Mouse (Mus musculus) liver, embryonic 15.5 days (tissue): ENCODE data around the gene Shox2. TPM values are rescaled to one million over a fixed set of nuclear protein-coding genes. Genes with fewer than 3 reads are reported as not detected.
A peak's percentile ranks its signal among the peaks of the same experiment; 100 is the strongest.

Source experiments
- ATAC-seq: fragments of 200-750 bp; cut with Nextera tagmentation; 2 replicates; pipeline ENCODE4 v1.8.0; 2017; ENCODE audit warnings: moderate number of reproducible peaks, mild to moderate bottlenecking, moderate library complexity; ENCODE audit not compliant: insufficient read depth
- H3K27ac ChIP-seq: fragments of 300-500 bp; sonication (generic); replicated peaks from 2 replicates; pipeline ENCODE4 v1.5.1; 2015; ENCODE audit warnings: mild to moderate bottlenecking, inconsistent platforms
- H3K27me3 ChIP-seq: fragments of 300-500 bp; sonication (generic); 2 replicates; pipeline ENCODE4 v1.6.1; 2015; ENCODE audit warnings: mild to moderate bottlenecking, inconsistent platforms
- H3K36me3 ChIP-seq: fragments of 300-500 bp; sonication (generic); replicated peaks from 2 replicates; pipeline ENCODE4 v1.6.1; 2015; ENCODE audit warnings: moderate library complexity, mild to moderate bottlenecking, inconsistent platforms
- H3K4me1 ChIP-seq: fragments of 300-500 bp; sonication (generic); replicated peaks from 2 replicates; pipeline ENCODE4 v1.6.1; 2015; ENCODE audit warnings: inconsistent platforms
- H3K4me2 ChIP-seq: fragments of 300-500 bp; sonication (generic); 2 replicates; pipeline ENCODE4 v1.6.1; 2015; ENCODE audit warnings: moderate library complexity, mild to moderate bottlenecking, inconsistent platforms
- H3K4me3 ChIP-seq: fragments of 300-500 bp; sonication (generic); replicated peaks from 2 replicates; pipeline ENCODE4 v1.5.1; 2015; ENCODE audit warnings: mild to moderate bottlenecking, inconsistent platforms
- H3K9ac ChIP-seq: fragments of 300-500 bp; sonication (generic); 2 replicates; pipeline ENCODE4 v1.6.1; 2015; ENCODE audit warnings: moderate library complexity, mild to moderate bottlenecking, inconsistent platforms
- H3K9me3 ChIP-seq: fragments of 300-500 bp; sonication (generic); replicated peaks from 2 replicates; pipeline ENCODE4 v1.6.1; 2016; ENCODE audit warnings: inconsistent platforms
- WGBS: fragments of 180-500 bp; shearing (Covaris S2); methylation state at CpG from one replicate; pipeline ENCODE4 v1.1.7; 2015; ENCODE audit warnings: mixed read lengths; ENCODE audit not compliant: insufficient replicate concordance; 5-methylcytosine and 5-hydroxymethylcytosine counted together
- polyA plus RNA-seq: library from polyadenylated mRNA; unstranded; fragments of >200 nt; fragmentation: Nextera tagmentation; extraction: Ambion mirVana; gene quantifications from 2 replicates; pipeline ENCODE4 v1.2.1, GENCODE M21; 2015

Gene Shox2
- polyA plus RNA-seq, 1 experiment from 2014 or later = 0.20 TPM

DNA sequence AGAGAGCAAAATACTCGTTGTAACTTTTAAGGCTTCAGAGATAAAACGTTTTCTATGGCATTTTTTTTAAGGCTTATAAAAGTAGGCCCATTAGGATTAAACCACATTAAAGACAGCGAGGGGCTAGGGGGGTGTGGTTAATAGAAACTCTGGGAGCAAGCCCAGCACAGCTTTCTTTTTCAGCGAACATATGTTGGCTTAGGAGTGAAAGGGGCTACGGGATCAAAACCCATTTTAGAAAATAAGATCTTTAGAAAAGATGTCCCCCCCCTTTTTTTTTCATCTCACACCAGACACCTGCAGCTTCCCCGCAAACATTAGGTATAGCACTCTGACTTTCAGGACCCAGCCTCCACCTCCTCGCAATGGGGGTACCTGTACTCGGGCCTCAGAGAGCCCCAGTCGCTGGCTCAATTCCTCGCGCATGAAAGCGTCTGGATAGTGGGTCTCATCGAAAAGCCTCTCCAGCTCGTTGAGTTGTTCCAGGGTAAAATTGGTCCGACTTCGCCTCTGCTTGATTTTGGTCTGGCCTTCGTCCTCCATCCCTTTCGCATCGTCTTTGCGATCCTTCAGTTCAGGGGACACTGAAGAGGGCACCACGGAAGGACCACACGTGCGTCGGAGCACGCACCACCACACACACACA, 3.6 kb downstream of the Shox2 start:
- H3K4me1 ChIP-seq = peaks cover 29% of the 10 kb centered on the region
- WGBS = 1% methylated on average over 25 of the region's 25 CpGs
- H3K27me3 ChIP-seq = peaks cover 96% of the 10 kb centered on the region
- H3K36me3 ChIP-seq = no peaks in the 10 kb centered on the region
- no peak overlapping the region for H3K4me2 ChIP-seq
- H3K9ac ChIP-seq = no peak overlapping the region
- no peak overlapping the region for H3K4me3 ChIP-seq
- no peaks in the 10 kb centered on the region for H3K9me3 ChIP-seq
- no peak for ATAC-seq
- no peak overlapping the region for H3K27ac ChIP-seq

DNA sequence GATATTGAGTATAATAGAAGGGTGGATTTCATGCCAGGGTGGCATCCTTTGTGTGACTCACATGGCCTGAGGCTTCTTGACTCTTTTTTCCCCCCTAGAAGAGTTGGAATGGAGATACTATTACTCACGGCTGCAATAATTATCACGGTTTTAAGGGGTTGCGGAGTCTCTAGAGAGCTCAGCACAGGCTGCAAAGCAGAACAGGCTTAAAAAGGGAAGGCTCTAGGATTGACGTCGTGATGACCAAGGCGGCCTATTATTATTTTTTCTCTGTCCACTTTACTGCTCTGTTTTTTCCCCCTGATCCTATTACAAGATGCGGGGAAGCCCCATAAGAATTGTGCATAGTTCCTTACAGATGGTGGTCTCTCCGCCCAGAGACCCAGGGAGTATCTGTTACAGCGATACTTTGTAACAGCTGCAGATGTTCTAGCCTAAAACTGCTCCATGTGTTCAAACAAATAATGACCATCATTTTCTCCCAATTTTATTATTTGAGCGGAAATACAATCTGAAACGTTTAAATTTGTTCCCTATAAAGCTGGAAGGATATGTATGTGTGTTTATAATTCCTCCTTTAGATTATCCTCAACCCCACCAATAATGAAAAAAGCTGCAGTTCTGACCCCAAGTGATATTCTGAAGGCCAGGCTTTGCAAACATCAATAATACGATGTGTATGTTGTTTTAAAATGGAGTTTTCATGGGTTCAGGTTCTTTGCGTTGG, 4.5 kb downstream of the Shox2 start:
- peaks cover 21% of the 10 kb centered on the region for H3K4me1 ChIP-seq
- ATAC-seq = no peak
- WGBS = 6% methylated on average over 13 of the region's 13 CpGs
- peaks cover 96% of the 10 kb centered on the region for H3K27me3 ChIP-seq
- no peak overlapping the region for H3K9ac ChIP-seq
- H3K36me3 ChIP-seq = no peaks in the 10 kb centered on the region
- H3K9me3 ChIP-seq = no peaks in the 10 kb centered on the region
- no peak overlapping the region for H3K27ac ChIP-seq
- no peak overlapping the region for H3K4me2 ChIP-seq
- no peak overlapping the region for H3K4me3 ChIP-seq

DNA sequence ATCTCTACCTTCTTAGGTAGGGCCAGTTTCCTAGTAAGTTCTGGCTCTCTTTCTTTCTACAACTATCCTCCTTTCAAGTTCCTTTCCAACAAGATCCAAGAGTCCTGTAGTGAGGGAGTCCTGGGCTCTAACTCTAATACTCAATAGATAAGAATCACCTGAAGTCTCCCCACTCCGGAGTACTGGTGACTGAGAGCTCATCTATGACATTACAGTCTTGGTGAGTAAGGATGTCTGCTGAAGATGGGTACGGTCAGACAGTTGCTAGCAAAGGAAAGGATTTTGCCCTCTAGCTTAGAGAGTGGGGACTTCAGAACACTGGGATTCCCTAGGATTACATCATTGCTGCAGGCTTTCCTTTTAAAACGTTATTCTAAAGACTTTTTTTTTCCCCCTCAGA, 7.1 kb downstream of the Shox2 start:
- Histone ChIP-seq H3K4me3 (no peak overlapping the region), H3K27me3 (peaks cover 96% of the 10 kb centered on the region), H3K4me1 (peaks cover 9% of the 10 kb centered on the region; the same call in 1 of the 2 replicates), H3K36me3 (no peaks in the 10 kb centered on the region), H3K27ac (no peak overlapping the region), H3K9ac (no peak overlapping the region), H3K9me3 (no peaks in the 10 kb centered on the region), H3K4me2 (no peak overlapping the region)
- 11% methylated on average over 3 of the region's 3 CpGs for WGBS
- no peak for ATAC-seq

DNA sequence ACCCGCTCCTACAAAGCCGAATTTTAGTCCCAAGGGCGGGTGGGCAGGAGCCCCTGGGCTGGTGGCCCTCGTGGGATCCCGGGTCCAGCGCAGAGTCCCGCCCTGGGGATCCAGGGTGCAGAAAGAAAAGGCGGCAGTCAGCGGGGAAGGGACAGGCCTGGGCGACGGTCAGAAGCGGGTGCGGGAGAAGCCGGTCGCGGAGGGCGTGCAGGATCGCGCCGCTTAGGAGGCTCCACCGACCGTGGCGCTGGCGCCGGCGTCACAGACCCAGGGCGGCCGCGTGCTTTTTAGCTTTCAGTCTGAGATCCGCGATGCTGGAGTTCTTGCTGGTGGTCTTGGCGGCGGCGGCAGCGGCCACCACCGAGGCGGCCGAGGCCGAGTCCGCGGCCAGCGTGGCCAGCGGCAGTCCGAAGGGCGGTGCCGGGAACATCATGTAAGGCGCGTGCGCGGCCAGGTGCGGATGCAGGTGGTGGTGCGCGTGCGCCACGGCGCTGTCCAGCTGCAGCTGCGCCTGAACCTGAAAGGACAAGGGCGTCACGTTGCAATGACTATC, 8.1 kb downstream of the Shox2 start:
- no peaks in the 10 kb centered on the region for H3K36me3 ChIP-seq
- H3K27me3 ChIP-seq = peaks cover 87% of the 10 kb centered on the region
- H3K4me1 ChIP-seq = peaks cover 9% of the 10 kb centered on the region; the same call in 1 of the 2 replicates
- no peak overlapping the region for H3K27ac ChIP-seq
- H3K4me2 ChIP-seq = peak overlapping the region; percentile 69
- peak; percentile 22; the same call in 1 of the 2 replicates for ATAC-seq
- WGBS = under 1% methylated on average over 59 of the region's 59 CpGs
- H3K9me3 ChIP-seq = no peaks in the 10 kb centered on the region
- H3K4me3 ChIP-seq = peak overlapping the region; percentile 54
- H3K9ac ChIP-seq = no peak overlapping the region

DNA sequence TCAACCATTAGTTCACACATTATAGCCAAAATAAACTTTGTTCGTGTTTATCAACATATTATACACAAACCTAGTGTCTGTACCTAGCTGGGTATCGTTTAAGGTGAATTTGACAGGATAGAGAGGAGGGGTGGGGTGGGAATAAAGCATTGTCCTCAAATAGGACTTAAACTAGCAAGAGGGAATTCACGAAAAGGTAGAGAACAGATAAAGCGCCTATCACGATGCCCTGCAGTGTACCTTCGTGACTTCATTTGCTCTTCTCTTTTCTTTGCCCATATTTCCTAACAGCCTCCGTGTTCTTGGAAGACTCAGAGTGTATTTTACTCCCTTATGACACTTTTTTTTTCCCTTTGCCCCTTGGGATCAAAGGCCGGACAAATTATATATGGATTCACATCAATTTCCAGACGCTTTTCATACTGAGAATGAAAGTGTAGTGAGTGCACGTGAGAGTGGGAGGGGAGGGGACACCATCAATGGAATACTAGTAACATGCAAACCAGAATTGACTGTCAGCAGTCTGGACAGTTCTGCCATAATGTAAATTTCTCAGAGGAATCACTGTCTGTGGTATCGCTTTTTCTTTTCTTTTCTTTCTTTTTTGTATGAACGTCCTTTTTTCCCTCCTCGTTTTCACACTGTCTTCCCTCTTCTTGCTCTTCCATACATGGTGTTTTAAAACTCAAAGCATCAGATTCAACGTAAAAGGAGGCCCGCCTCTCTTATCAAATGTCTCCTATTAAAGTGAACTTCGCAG, 9.2 kb downstream of the Shox2 start:
- 4% methylated on average over 16 of the region's 16 CpGs for WGBS
- Histone ChIP-seq H3K4me2 (no peak overlapping the region), H3K27ac (no peak overlapping the region), H3K4me1 (peaks cover 9% of the 10 kb centered on the region; the same call in 1 of the 2 replicates), H3K9me3 (no peaks in the 10 kb centered on the region), H3K36me3 (no peaks in the 10 kb centered on the region), H3K27me3 (peaks cover 82% of the 10 kb centered on the region), H3K4me3 (no peak overlapping the region), H3K9ac (no peak overlapping the region)
- no peak for ATAC-seq

DNA sequence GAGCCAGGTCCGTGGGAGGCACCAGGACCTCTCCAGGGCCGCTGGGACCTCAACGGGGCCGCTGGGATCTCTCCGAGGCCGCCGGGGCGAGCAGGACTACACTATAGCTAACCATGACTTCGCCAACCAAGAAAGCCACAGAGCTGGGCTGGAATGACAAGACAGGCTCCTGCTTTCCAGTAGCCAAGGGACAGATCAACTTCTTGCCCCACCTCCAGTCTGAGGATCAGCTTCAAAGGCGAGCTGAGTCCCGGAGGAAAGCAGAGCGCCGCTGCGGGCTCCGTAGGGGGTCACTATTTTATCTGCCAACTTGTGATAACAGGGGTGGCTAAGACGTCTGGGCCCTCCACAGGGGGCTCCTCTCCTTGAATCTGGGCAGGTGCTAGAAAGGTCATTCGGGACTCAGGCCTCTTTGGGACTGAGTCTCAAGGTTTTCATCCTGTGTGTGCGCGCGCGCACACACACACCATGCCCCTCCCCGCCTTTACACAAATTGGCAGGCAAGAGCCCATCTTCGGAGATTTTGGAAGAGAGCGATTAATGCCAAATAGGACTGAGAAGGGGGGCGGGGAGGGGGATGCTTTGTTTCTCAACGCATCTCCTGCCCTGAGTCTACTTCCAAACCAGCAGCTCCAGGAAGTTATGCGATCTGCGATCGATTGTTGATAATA, 10.8 kb downstream of the Shox2 start:
- no peak overlapping the region for H3K27ac ChIP-seq
- no peaks in the 10 kb centered on the region for H3K9me3 ChIP-seq
- no peaks in the 10 kb centered on the region for H3K36me3 ChIP-seq
- H3K4me1 ChIP-seq = peaks cover 9% of the 10 kb centered on the region; the same call in 1 of the 2 replicates
- H3K27me3 ChIP-seq = peaks cover 69% of the 10 kb centered on the region
- peak overlapping the region; percentile 32; the same call in 1 of the 2 replicates for H3K4me2 ChIP-seq
- WGBS = 1% methylated on average over 29 of the region's 29 CpGs
- ATAC-seq = no peak
- no peak overlapping the region for H3K4me3 ChIP-seq
- H3K9ac ChIP-seq = no peak overlapping the region

DNA sequence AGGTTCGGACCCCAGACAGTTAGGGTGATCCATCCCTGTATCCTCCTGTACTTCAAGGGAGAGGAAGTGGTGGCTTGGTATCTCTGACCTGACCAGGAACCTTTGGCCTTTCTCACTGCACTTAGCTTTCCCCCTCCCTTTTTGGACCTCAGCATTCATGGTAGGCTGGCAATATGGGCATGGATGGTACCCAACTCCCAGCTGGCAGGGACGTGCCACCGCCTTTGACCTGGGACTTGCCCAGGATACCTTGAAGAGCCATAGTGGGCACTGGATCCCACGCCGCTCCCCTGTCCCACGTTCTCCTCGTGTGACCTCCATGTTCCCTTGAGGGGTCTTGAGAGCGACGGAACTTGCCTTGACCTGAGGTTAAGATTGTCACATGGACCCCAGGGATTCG, 11.3 kb downstream of the Shox2 start:
- Histone ChIP-seq H3K9ac (no peak overlapping the region), H3K9me3 (no peaks in the 10 kb centered on the region), H3K36me3 (no peaks in the 10 kb centered on the region), H3K4me1 (peaks cover 9% of the 10 kb centered on the region; the same call in 1 of the 2 replicates), H3K4me3 (no peak overlapping the region), H3K27me3 (peaks cover 66% of the 10 kb centered on the region), H3K4me2 (peak overlapping the region; percentile 32; the same call in 1 of the 2 replicates), H3K27ac (no peak overlapping the region)
- 4% methylated on average over 10 of the region's 10 CpGs for WGBS
- no peak for ATAC-seq

DNA sequence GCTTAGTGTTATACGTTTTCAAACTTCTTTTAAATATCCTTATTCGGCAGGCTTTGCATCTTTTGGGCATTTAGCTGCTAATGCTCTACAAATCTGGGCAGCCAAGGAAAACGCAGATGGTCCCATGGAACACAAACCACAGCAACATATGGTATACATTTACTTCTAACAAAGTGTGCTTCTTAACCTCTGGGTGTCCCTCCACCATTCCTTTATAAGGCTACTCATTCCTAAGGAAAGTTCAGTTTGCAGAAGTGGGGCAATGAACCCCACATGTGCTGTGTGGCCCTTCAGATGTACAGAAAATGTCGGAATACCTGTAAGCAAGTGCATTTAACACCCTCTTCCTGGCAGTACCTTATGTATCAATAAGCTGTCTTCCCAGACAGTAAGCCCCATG, 14.1 kb downstream of the Shox2 start:
- no peak overlapping the region for H3K9ac ChIP-seq
- H3K9me3 ChIP-seq = no peaks in the 10 kb centered on the region
- H3K27me3 ChIP-seq = peaks cover 38% of the 10 kb centered on the region
- H3K27ac ChIP-seq = no peak overlapping the region
- 56% methylated on average over 4 of the region's 4 CpGs for WGBS
- H3K4me2 ChIP-seq = no peak overlapping the region
- ATAC-seq = no peak
- no peak overlapping the region for H3K4me3 ChIP-seq
- no peaks in the 10 kb centered on the region for H3K36me3 ChIP-seq
- peaks cover 3% of the 10 kb centered on the region; the same call in 1 of the 2 replicates for H3K4me1 ChIP-seq

DNA sequence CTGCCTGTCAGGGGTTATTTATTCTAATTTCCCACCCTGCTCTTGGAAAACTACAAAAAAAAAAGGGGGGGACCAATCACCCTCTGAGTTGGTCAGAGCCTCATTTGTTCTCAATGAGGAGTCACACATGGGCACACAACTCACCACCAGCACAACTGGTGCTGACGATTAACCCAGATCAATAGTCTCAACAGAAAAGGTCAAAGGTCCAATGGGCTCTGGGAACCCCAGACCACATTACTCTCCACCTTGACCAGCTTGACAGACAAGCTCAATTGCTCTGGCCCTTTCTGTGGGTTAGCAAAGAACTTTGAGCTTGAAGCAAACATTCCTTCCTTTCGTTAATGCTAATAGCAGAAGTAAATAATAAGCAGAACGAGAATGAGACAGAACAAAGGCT, 16.7 kb downstream of the Shox2 start:
- WGBS = 47% methylated on average over 3 of the region's 3 CpGs
- Histone ChIP-seq H3K9me3 (no peaks in the 10 kb centered on the region), H3K36me3 (no peaks in the 10 kb centered on the region), H3K4me2 (no peak overlapping the region), H3K4me3 (no peak overlapping the region), H3K27me3 (peaks cover 12% of the 10 kb centered on the region), H3K9ac (no peak overlapping the region), H3K27ac (no peak overlapping the region), H3K4me1 (no peaks in the 10 kb centered on the region)
- peak; percentile 64; the same call in 1 of the 2 replicates for ATAC-seq

DNA sequence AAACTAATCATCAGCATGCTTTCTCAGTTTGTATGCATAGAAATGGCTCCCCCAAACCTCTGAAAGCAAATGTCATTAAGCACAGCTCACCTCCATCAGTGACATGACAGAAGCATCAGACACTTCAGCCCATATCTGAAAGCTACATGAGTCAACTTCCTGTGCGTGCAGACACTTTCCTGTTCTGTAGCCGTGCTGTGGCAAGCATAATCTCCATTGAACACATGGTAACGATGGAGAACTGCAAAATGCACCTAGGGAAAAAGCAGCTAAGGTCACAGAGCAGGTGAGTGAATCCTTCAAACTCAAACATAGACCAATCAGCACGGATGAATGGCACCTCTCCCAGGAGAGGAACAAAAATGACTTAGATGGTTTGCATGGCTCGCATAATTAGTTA, 21.6 kb downstream of the Shox2 start:
- ATAC-seq = no peak
- Histone ChIP-seq H3K27me3 (no peaks in the 10 kb centered on the region), H3K36me3 (no peaks in the 10 kb centered on the region), H3K4me3 (no peak overlapping the region), H3K9ac (no peak overlapping the region), H3K4me2 (no peak overlapping the region), H3K4me1 (no peaks in the 10 kb centered on the region), H3K9me3 (no peaks in the 10 kb centered on the region), H3K27ac (no peak overlapping the region)
- WGBS = 19% methylated on average over 5 of the region's 5 CpGs
